Mouse (Mus musculus) MEL (cell line): ENCODE results near the gene Pik3cg.
"Not testable (repeated sequence)": the region's sequence is repeated elsewhere in the genome, so short reads cannot be mapped to it uniquely, and the experiment has no call there.

Experiments used
- BHLHE40 ChIP-seq: IDR thresholded peaks from 2 replicates; pipeline ENCODE4 v1.6.1; 2012; ENCODE audit warnings: low read depth, mild to moderate bottlenecking, inconsistent platforms, low read length, improper control_type of control experiment, borderline replicate concordance
- CTCF ChIP-seq, 3 experiments: IDR thresholded peaks in 2 of 3; conservative IDR thresholded peaks in 1 of 3; 2 replicates each; pipeline ENCODE4 v1.5.1; 2011 to 2012; ENCODE audit warnings: low read length in 3 of 3, low read depth in 2 of 3, mild to moderate bottlenecking in 2 of 3, improper control_type of control experiment in 1 of 3, inconsistent platforms in 1 of 3, mixed read lengths in 1 of 3, moderate library complexity in 1 of 3; ENCODE audit not compliant: control insufficient read depth in 1 of 3, insufficient read depth in 1 of 3, poor library complexity in 1 of 3, severe bottlenecking in 1 of 3
- ELF1 ChIP-seq: IDR thresholded peaks from 2 replicates; pipeline ENCODE4 v1.6.1; 2014; ENCODE audit warnings: low read depth, mild to moderate bottlenecking, inconsistent platforms, low read length, improper control_type of control experiment, moderate library complexity
- GABPA ChIP-seq: IDR thresholded peaks from 2 replicates; pipeline ENCODE4 v1.6.1; 2012; ENCODE audit warnings: low read depth, mild to moderate bottlenecking, inconsistent platforms, low read length, improper control_type of control experiment, moderate library complexity
- GATA1 ChIP-seq: IDR thresholded peaks from 2 replicates; pipeline ENCODE4 v1.6.1; 2011; ENCODE audit warnings: low read depth, low read length, improper control_type of control experiment
- HCFC1 ChIP-seq: IDR thresholded peaks from 2 replicates; pipeline ENCODE4 v1.6.1; 2012; ENCODE audit warnings: low read depth, mild to moderate bottlenecking, inconsistent platforms, low read length, improper control_type of control experiment, moderate library complexity
- MAX ChIP-seq: IDR thresholded peaks from 2 replicates; pipeline ENCODE4 v1.6.1; 2011; ENCODE audit warnings: low read length, improper control_type of control experiment
- MYB ChIP-seq: IDR thresholded peaks from 2 replicates; pipeline ENCODE4 v1.6.1; 2011; ENCODE audit warnings: mild to moderate bottlenecking, low read depth, low read length, improper control_type of control experiment
- MYC ChIP-seq: IDR thresholded peaks from 2 replicates; pipeline ENCODE4 v1.6.1; 2011; ENCODE audit warnings: low read depth, mild to moderate bottlenecking, low read length, improper control_type of control experiment, moderate library complexity
- NELFE ChIP-seq: IDR thresholded peaks from 2 replicates; pipeline ENCODE4 v1.6.1; 2011; ENCODE audit warnings: low read depth, low read length, improper control_type of control experiment
- POLR2A ChIP-seq, 2 experiments: IDR thresholded peaks; 2 replicates each; pipeline ENCODE4 v1.6.1; 2011 to 2012; ENCODE audit warnings: low read length in 2 of 2, mild to moderate bottlenecking in 2 of 2, control low read depth in 1 of 2, improper control_type of control experiment in 1 of 2, low read depth in 1 of 2, moderate library complexity in 1 of 2; ENCODE audit not compliant: control insufficient read depth in 1 of 2, insufficient read depth in 1 of 2, poor library complexity in 1 of 2
- TAL1 ChIP-seq: IDR thresholded peaks from 2 replicates; pipeline ENCODE4 v1.6.1; 2012; ENCODE audit warnings: mild to moderate bottlenecking, inconsistent platforms, low read length, moderate library complexity, mixed read lengths
- TCF12 ChIP-seq: IDR thresholded peaks from 2 replicates; pipeline ENCODE4 v1.6.1; 2014; ENCODE audit warnings: low read depth, mild to moderate bottlenecking, inconsistent platforms, low read length, improper control_type of control experiment, moderate library complexity
- USF1 ChIP-seq: IDR thresholded peaks from 2 replicates; pipeline ENCODE4 v1.6.1; 2014; ENCODE audit warnings: low read depth, mild to moderate bottlenecking, inconsistent platforms, low read length, improper control_type of control experiment, moderate library complexity

DNA sequence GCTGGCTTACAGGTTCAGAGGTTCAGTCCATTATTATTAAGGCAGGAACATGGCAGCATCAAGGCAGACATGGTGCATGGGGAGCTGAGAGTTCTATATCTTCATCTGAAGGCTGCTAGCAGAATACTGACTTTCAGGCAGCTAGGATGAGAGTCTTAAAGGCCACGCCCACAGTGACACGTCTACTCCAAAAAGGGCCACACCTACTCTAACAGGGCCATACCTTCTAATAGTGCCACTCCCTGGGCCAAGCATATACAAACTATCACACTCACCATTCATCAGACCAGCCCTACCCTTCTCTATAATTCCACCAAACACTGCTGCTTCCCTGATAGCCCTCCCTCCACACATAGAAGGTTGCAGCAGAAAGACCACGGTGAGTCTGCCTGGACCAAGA lies 30.7 kb upstream of the Pik3cg start:
- not testable (repeated sequence) for TF ChIP-seq TCF12; CTCF (IDR thresholded peaks at IDR 0.05 in 2 of 3, conservative IDR thresholded peaks at IDR 0.05 in 1 of 3; ENCODE audit: control insufficient read depth in 1 of 3, insufficient read depth in 1 of 3, low read depth in 2 of 3, low read length in 3 of 3, poor library complexity in 1 of 3, severe bottlenecking in 1 of 3); NELFE; POLR2A (IDR thresholded peaks at IDR 0.05; ENCODE audit: control insufficient read depth in 1 of 2, insufficient read depth in 1 of 2, low read depth in 1 of 2, low read length in 2 of 2, poor library complexity in 1 of 2); GATA1; USF1; TAL1; GABPA; HCFC1; MYC; ELF1; BHLHE40; MYB; MAX
